Mouse (Mus musculus): ENCODE measurements around the gene Spata25.

- TF ChIP-seq POLR2AphosphoS2 (IDR thresholded peaks at IDR 0.05; ENCODE audit: insufficient read length, low read depth) (no peak), MAX (IDR thresholded peaks at IDR 0.05; ENCODE audit: low read depth) (peak; percentile 33), POLR2A (IDR thresholded peaks at IDR 0.05; ENCODE audit: insufficient read length, low read depth) (no peak), MYOG (IDR thresholded peaks at IDR 0.05; ENCODE audit: control insufficient read depth in 1 of 3, insufficient read depth in 1 of 3, insufficient read length in 2 of 3, low read depth in 2 of 3) (peak in 1 of 3 experiments; percentile 55), MYOD1 (IDR thresholded peaks at IDR 0.05; ENCODE audit: control insufficient read depth in 1 of 3, insufficient read length in 2 of 3, low read depth in 2 of 3) (no peak), TCF12 (IDR thresholded peaks at IDR 0.05; ENCODE audit: insufficient read depth, poor library complexity, severe bottlenecking) (no peak), SRF (IDR thresholded peaks at IDR 0.05; ENCODE audit: control insufficient read depth, insufficient read length, low read depth) (no peak), REST (IDR thresholded peaks at IDR 0.05; ENCODE audit: insufficient read depth, insufficient read length) (no peak)
These were observed 38.6 kb upstream of the Spata25 start for GRCm38 (mm10) chr2:164866741-164867551.
